Mouse (Mus musculus): ENCODE data around the gene Nop58. TPM values are rescaled to one million over a fixed set of nuclear protein-coding genes. Genes with fewer than 3 reads are reported as not detected.

The Nop58 gene
- polyA plus RNA-seq, 1 experiment: 651 TPM

- Histone ChIP-seq H3K27me3 (ENCODE audit: control insufficient read depth, insufficient read depth, low read length, poor library complexity, severe bottlenecking) (no peaks in the 10 kb centered on the region), H3K36me3 (ENCODE audit: control insufficient read depth, insufficient read depth, low read length, poor library complexity, severe bottlenecking) (no peaks in the 10 kb centered on the region; the same call in 1 of the 2 replicates), H3K27ac (ENCODE audit: insufficient read depth, low read length) (no peak overlapping the region), H3K9ac (ENCODE audit: low read depth, poor library complexity, severe bottlenecking) (no peak overlapping the region), H3K4me3 (ENCODE audit: low read depth, low read length) (no peak overlapping the region), H3K4me1 (ENCODE audit: control insufficient read depth, insufficient read depth, low read length) (no peaks in the 10 kb centered on the region), H3K9me3 (replicated peaks; ENCODE audit: control insufficient read depth, insufficient read depth, low read length, poor library complexity, severe bottlenecking) (no peaks in the 10 kb centered on the region)
- TF ChIP-seq EP300 (IDR thresholded peaks at IDR 0.05; ENCODE audit: insufficient read depth, low read depth, low read length) (no peak), POLR2A (IDR thresholded peaks at IDR 0.05; ENCODE audit: insufficient read depth, low read length) (no peak), CTCF (IDR thresholded peaks at IDR 0.05; ENCODE audit: low read depth, low read length) (no peak)
Observed at GRCm38 (mm10) chr1:59765279-59765678, 80.5 kb downstream of the Nop58 start.

GRCm38 (mm10) chr1:59766626-59767025 is 81.9 kb downstream of the Nop58 start:
- Histone ChIP-seq H3K4me1 (ENCODE audit: control insufficient read depth, insufficient read depth, low read length) (peaks cover 1% of the 10 kb centered on the region), H3K36me3 (ENCODE audit: control insufficient read depth, insufficient read depth, low read length, poor library complexity, severe bottlenecking) (no peaks in the 10 kb centered on the region; the same call in 1 of the 2 replicates), H3K4me3 (ENCODE audit: low read depth, low read length) (no peak overlapping the region), H3K27ac (ENCODE audit: insufficient read depth, low read length) (no peak overlapping the region), H3K9me3 (replicated peaks; ENCODE audit: control insufficient read depth, insufficient read depth, low read length, poor library complexity, severe bottlenecking) (no peaks in the 10 kb centered on the region), H3K9ac (ENCODE audit: low read depth, poor library complexity, severe bottlenecking) (no peak overlapping the region), H3K27me3 (ENCODE audit: control insufficient read depth, insufficient read depth, low read length, poor library complexity, severe bottlenecking) (no peaks in the 10 kb centered on the region)
- no peak for TF ChIP-seq EP300 (IDR thresholded peaks at IDR 0.05; ENCODE audit: insufficient read depth, low read depth, low read length)
- TF ChIP-seq POLR2A (IDR thresholded peaks at IDR 0.05; ENCODE audit: insufficient read depth, low read length): no peak
- TF ChIP-seq CTCF (IDR thresholded peaks at IDR 0.05; ENCODE audit: low read depth, low read length): no peak

Other genes starting within 250 kb of the Nop58 start
- 51.7 and 54.5 TPM in 2 replicates for gene Fzd7, start 202.5 kb upstream of the Nop58 start, polyA plus RNA-seq (2011; ENCODE audit: insufficient read depth, insufficient read length, low read depth, missing spikeins)
- gene Gm973, start 168.7 kb upstream of the Nop58 start, polyA plus RNA-seq (2011; ENCODE audit: insufficient read depth, insufficient read length, low read depth, missing spikeins): 1.9 and 2.4 TPM in 2 replicates
- gene Sumo1, start 14.1 kb upstream of the Nop58 start, polyA plus RNA-seq (2011; ENCODE audit: insufficient read depth, insufficient read length, low read depth, missing spikeins): 378 and 420 TPM in 2 replicates
- 28.5 and 29.2 TPM in 2 replicates for gene Bmpr2, start 78.4 kb downstream of the Nop58 start, polyA plus RNA-seq (2011; ENCODE audit: insufficient read depth, insufficient read length, low read depth, missing spikeins)
- 18.9 and 19.8 TPM in 2 replicates for gene Fam117b, start 228.0 kb downstream of the Nop58 start, polyA plus RNA-seq (2011; ENCODE audit: insufficient read depth, insufficient read length, low read depth, missing spikeins)

Data from ES-Bruce4 (cell line).